Mouse (Mus musculus) lung, postnatal 0 days (tissue): ENCODE data around the gene Gfap. TPM values are rescaled to one million over a fixed set of nuclear protein-coding genes. Genes with fewer than 3 reads are reported as not detected.

Experiments
- ATAC-seq: fragments of 200-750 bp; cut with Nextera tagmentation; 2 replicates; pipeline ENCODE4 v1.8.0; 2017; ENCODE audit warnings: moderate library complexity
- DNase-seq: peaks from one replicate; pipeline ENCODE4 v3.0.0-alpha.2; 2016; ENCODE audit warnings: low spot score
- H3K27ac ChIP-seq: fragments of 300-500 bp; sonication (generic); 2 replicates; pipeline ENCODE4 v1.5.1; 2014; ENCODE audit warnings: antibody characterized with exemption, mild to moderate bottlenecking, low read length, mixed read lengths
- H3K27me3 ChIP-seq: fragments of 300-500 bp; sonication (generic); replicated peaks from 2 replicates; pipeline ENCODE4 v1.6.1; 2014; ENCODE audit warnings: low read length, mixed read lengths; ENCODE audit not compliant: insufficient read depth
- H3K36me3 ChIP-seq: fragments of 300-500 bp; sonication (generic); 2 replicates; pipeline ENCODE4 v1.6.1; 2014; ENCODE audit warnings: low read length, mixed read lengths; ENCODE audit not compliant: insufficient read depth
- H3K4me1 ChIP-seq: fragments of 300-500 bp; sonication (generic); 2 replicates; pipeline ENCODE4 v1.6.1; 2014; ENCODE audit warnings: antibody characterized with exemption, low read depth, low read length, mixed read lengths; ENCODE audit not compliant: insufficient read depth
- H3K4me2 ChIP-seq: fragments of 300-500 bp; sonication (generic); replicated peaks from 2 replicates; pipeline ENCODE4 v1.6.1; 2014; ENCODE audit warnings: low read depth, mild to moderate bottlenecking, low read length, moderate library complexity, mixed read lengths
- H3K4me3 ChIP-seq: fragments of 300-500 bp; sonication (generic); 2 replicates; pipeline ENCODE4 v1.5.1; 2014; ENCODE audit warnings: low read depth, low read length
- H3K9ac ChIP-seq: fragments of 300-500 bp; sonication (generic); replicated peaks from 2 replicates; pipeline ENCODE4 v1.6.1; 2014; ENCODE audit warnings: low read depth, mild to moderate bottlenecking
- H3K9me3 ChIP-seq: fragments of 300-500 bp; sonication (generic); 2 replicates; pipeline ENCODE4 v1.6.1; 2016; ENCODE audit warnings: low read length, mixed read lengths
- CTCF ChIP-seq: IDR thresholded peaks from 2 replicates; pipeline ENCODE4 v1.5.1; 2016; ENCODE audit warnings: antibody characterized with exemption, mild to moderate bottlenecking
- EP300 ChIP-seq: IDR thresholded peaks from 2 replicates; pipeline ENCODE4 v1.6.1; 2016; ENCODE audit warnings: antibody characterized with exemption, mild to moderate bottlenecking, control low read depth
- WGBS: fragments of 180-500 bp; shearing (Covaris S2); extraction: QIAGEN DNeasy Blood & Tissue Kit; methylation state at CpG from one replicate; pipeline ENCODE4 v1.1.7; 2014; 5-methylcytosine and 5-hydroxymethylcytosine counted together
- polyA plus RNA-seq: library from polyadenylated mRNA; unstranded; fragments of >200 nt; fragmentation: Nextera tagmentation; extraction: Ambion mirVana; gene quantifications from 2 replicates; pipeline ENCODE4 v1.2.1, GENCODE M21; 2015

Gfap gene
- polyA plus RNA-seq, 1 experiment from 2014 or later: 0.12 TPM

GRCm38 (mm10) chr11:102893015-102893651, 7.6 kb downstream of the Gfap start:
- Histone ChIP-seq H3K27ac (no peak overlapping the region), H3K4me3 (peak overlapping the region; percentile 34), H3K9me3 (no peaks in the 10 kb centered on the region), H3K4me1 (0 out of 2 replicates have a peak, but pooled peaks cover 3% of the 10 kb centered on the region), H3K36me3 (no peaks in the 10 kb centered on the region), H3K27me3 (0 out of 2 replicates have a peak, but pooled peaks cover 19% of the 10 kb centered on the region), H3K4me2 (peak overlapping the region; percentile 52), H3K9ac (peak overlapping the region; percentile 24; the same call in 1 of the 2 replicates)
- ATAC-seq: peak; percentile 92
- TF ChIP-seq CTCF (peak; percentile 91), EP300 (no peak)
- peak; percentile 93 for DNase-seq
- WGBS: 3% methylated on average over 43 of the region's 43 CpGs

GRCm38 (mm10) chr11:102890096-102890495, 10.6 kb downstream of the Gfap start:
- H3K27me3 ChIP-seq: 0 out of 2 replicates have a peak, but pooled peaks cover 13% of the 10 kb centered on the region
- H3K4me1 ChIP-seq: 0 out of 2 replicates have a peak, but pooled peaks cover 3% of the 10 kb centered on the region
- TF ChIP-seq EP300 (no peak), CTCF (no peak)
- no peak overlapping the region for H3K4me3 ChIP-seq
- no peak for DNase-seq
- H3K4me2 ChIP-seq: no peak overlapping the region
- ATAC-seq: no peak
- H3K36me3 ChIP-seq: no peaks in the 10 kb centered on the region
- no peak overlapping the region for H3K9ac ChIP-seq
- 59% methylated on average over 5 of the region's 5 CpGs for WGBS
- H3K27ac ChIP-seq: no peak overlapping the region
- H3K9me3 ChIP-seq: no peaks in the 10 kb centered on the region

GRCm38 (mm10) chr11:102888135-102888534, 12.6 kb downstream of the Gfap start:
- ATAC-seq: 0 out of 2 replicates have a peak, but pooled peaks have one; percentile 8
- no peak for DNase-seq
- no peak overlapping the region for H3K9ac ChIP-seq
- H3K4me1 ChIP-seq: no peaks in the 10 kb centered on the region
- WGBS: 43% methylated on average over 3 of the region's 3 CpGs
- no peak overlapping the region for H3K4me2 ChIP-seq
- no peak overlapping the region for H3K4me3 ChIP-seq
- no peak overlapping the region for H3K27ac ChIP-seq
- TF ChIP-seq EP300: no peak
- no peak for TF ChIP-seq CTCF
- no peaks in the 10 kb centered on the region for H3K9me3 ChIP-seq
- H3K27me3 ChIP-seq: 0 out of 2 replicates have a peak, but pooled peaks cover under 1% of the 10 kb centered on the region
- no peaks in the 10 kb centered on the region for H3K36me3 ChIP-seq

- Histone ChIP-seq H3K4me3 (no peak overlapping the region), H3K36me3 (no peaks in the 10 kb centered on the region)
These were observed 13.3 kb downstream of the Gfap start for GRCm38 (mm10) chr11:102887433-102887832.

GRCm38 (mm10) chr11:102884616-102885219, 16.0 kb downstream of the Gfap start, which contains the start of gene Fam187a:
Gene Fam187a (plus strand): TSS chr11:102885169.
- H3K4me2 ChIP-seq: no peak within 1 kb of the TSS
- H3K9me3 ChIP-seq: no peaks in the 10 kb centered on the region
- DNase-seq (no peak), ATAC-seq (no peak)
- no peak within 1 kb of the TSS for H3K4me3 ChIP-seq
- H3K36me3 ChIP-seq: no peaks in the 10 kb centered on the region
- no peak for TF ChIP-seq CTCF
- no peak for TF ChIP-seq EP300
- no peaks in the 10 kb centered on the region for H3K27me3 ChIP-seq
- 46% methylated on average over 10 of the region's 10 CpGs for WGBS
- H3K9ac ChIP-seq: no peak within 1 kb of the TSS
- no peaks in the 10 kb centered on the region for H3K4me1 ChIP-seq
- no peak within 1 kb of the TSS for H3K27ac ChIP-seq

More at GRCm38 (mm10) chr11:102887433-102887832, 13.3 kb downstream of the Gfap start:
- 73% methylated on average over 5 of the region's 5 CpGs for WGBS
- Histone ChIP-seq H3K27me3 (no peaks in the 10 kb centered on the region), H3K27ac (no peak overlapping the region), H3K4me2 (no peak overlapping the region), H3K9me3 (no peaks in the 10 kb centered on the region), H3K4me1 (no peaks in the 10 kb centered on the region), H3K9ac (no peak overlapping the region)
- ATAC-seq (no peak), DNase-seq (no peak)
- TF ChIP-seq CTCF: no peak
- TF ChIP-seq EP300: no peak
